Mouse (Mus musculus) myocyte (in vitro differentiated cells): ENCODE measurements at regions not wholly inside any gene's neighbourhood (a gene's known extent, or its start where the extent isn't known, plus 50 kb on each side); places are given as distances from the start of the nearest gene placed in this dataset.

Experiments
- H3K27me3 ChIP-seq: one replicate; pipeline ENCODE4 v1.6.1; 2011; ENCODE audit not compliant: control insufficient read depth, insufficient read depth, insufficient read length
- H3K36me3 ChIP-seq: one replicate; pipeline ENCODE4 v1.6.1; 2011; ENCODE audit not compliant: control insufficient read depth, insufficient read depth
- H3K4me2 ChIP-seq: one replicate; pipeline ENCODE4 v1.6.1; 2011; ENCODE audit warnings: low read depth, control low read depth
- H3K4me3 ChIP-seq: one replicate; pipeline ENCODE4 v1.5.1; 2011; ENCODE audit warnings: mild to moderate bottlenecking, control low read depth, moderate library complexity
- H3K79me2 ChIP-seq: one replicate; pipeline ENCODE4 v1.6.1; 2011; ENCODE audit not compliant: control insufficient read depth, insufficient read depth
- H3ac ChIP-seq: one replicate; pipeline ENCODE4 v1.6.1; 2011; ENCODE audit not compliant: control insufficient read depth, insufficient read length
- CEBPB ChIP-seq: IDR thresholded peaks from 2 replicates; pipeline ENCODE4 v1.6.1; 2011; ENCODE audit warnings: mild to moderate bottlenecking, moderate library complexity; ENCODE audit not compliant: poor library complexity, insufficient read depth, severe bottlenecking
- E2F4 ChIP-seq: IDR thresholded peaks from one replicate; pipeline ENCODE4 v1.6.1; 2011; ENCODE audit warnings: mild to moderate bottlenecking, control low read depth, moderate library complexity; ENCODE audit not compliant: insufficient read depth
- MAX ChIP-seq: IDR thresholded peaks from one replicate; pipeline ENCODE4 v1.6.1; 2011; ENCODE audit warnings: low read depth, mild to moderate bottlenecking, control low read depth
- MYOD1 ChIP-seq, 3 experiments: IDR thresholded peaks; one replicate each; pipeline ENCODE4 v1.6.1; 2011; ENCODE audit warnings: control low read depth in 2 of 3, low read depth in 2 of 3, mild to moderate bottlenecking in 2 of 3, moderate library complexity in 1 of 3; ENCODE audit not compliant: insufficient read length in 2 of 3, control insufficient read depth in 1 of 3
- MYOG ChIP-seq, 3 experiments: IDR thresholded peaks; one replicate each; pipeline ENCODE4 v1.6.1; 2011; ENCODE audit warnings: control low read depth in 2 of 3, low read depth in 2 of 3, mild to moderate bottlenecking in 2 of 3; ENCODE audit not compliant: insufficient read length in 2 of 3, control insufficient read depth in 1 of 3, insufficient read depth in 1 of 3
- POLR2A ChIP-seq: IDR thresholded peaks from one replicate; pipeline ENCODE4 v1.6.1; 2011; ENCODE audit warnings: low read depth, mild to moderate bottlenecking, control low read depth, moderate library complexity; ENCODE audit not compliant: insufficient read length
- POLR2AphosphoS2 ChIP-seq: IDR thresholded peaks from one replicate; pipeline ENCODE4 v1.6.1; 2011; ENCODE audit warnings: low read depth, control low read depth; ENCODE audit not compliant: insufficient read length
- REST ChIP-seq: IDR thresholded peaks from one replicate; pipeline ENCODE4 v1.6.1; 2011; ENCODE audit warnings: mild to moderate bottlenecking, control low read depth, moderate library complexity; ENCODE audit not compliant: insufficient read depth, insufficient read length
- SRF ChIP-seq: IDR thresholded peaks from one replicate; pipeline ENCODE4 v1.6.1; 2011; ENCODE audit warnings: low read depth; ENCODE audit not compliant: control insufficient read depth, insufficient read length
- TCF12 ChIP-seq: IDR thresholded peaks from one replicate; pipeline ENCODE4 v1.6.1; 2011; ENCODE audit warnings: mild to moderate bottlenecking, control low read depth; ENCODE audit not compliant: poor library complexity, insufficient read depth, severe bottlenecking
- TCF3 ChIP-seq: IDR thresholded peaks from one replicate; pipeline ENCODE4 v1.6.1; 2011; ENCODE audit warnings: low read depth, control low read depth; ENCODE audit not compliant: insufficient read length
- USF1 ChIP-seq: IDR thresholded peaks from one replicate; pipeline ENCODE4 v1.6.1; 2011; ENCODE audit warnings: low read depth, mild to moderate bottlenecking, control low read depth, moderate library complexity

DNA sequence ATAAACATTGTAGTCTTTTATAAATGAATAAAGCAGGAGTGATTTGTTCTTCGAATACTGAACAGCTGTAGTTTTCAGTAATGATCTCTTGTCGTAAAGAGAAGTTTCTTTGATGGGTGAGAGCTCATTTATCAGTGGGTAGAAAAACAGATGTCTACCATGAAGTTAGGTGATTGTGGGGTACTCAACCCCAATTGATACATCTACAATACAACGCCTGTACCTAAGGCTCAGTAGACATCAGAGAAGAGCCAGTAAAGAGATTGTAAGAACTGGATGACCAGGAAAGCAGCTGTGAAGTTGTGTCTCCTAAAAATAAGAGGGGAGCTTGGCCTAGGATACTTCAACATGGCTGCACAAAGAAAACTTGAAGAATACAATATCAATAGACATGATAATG is 143.1 kb upstream of the Ednrb start:
- Histone ChIP-seq H3K27me3 (no peaks in the 10 kb centered on the region), H3K36me3 (no peaks in the 10 kb centered on the region), H3ac (no peak overlapping the region), H3K4me3 (no peak overlapping the region), H3K4me2 (no peak overlapping the region), H3K79me2 (no peaks in the 10 kb centered on the region)
- TF ChIP-seq TCF12 (no peak), POLR2A (no peak)

DNA sequence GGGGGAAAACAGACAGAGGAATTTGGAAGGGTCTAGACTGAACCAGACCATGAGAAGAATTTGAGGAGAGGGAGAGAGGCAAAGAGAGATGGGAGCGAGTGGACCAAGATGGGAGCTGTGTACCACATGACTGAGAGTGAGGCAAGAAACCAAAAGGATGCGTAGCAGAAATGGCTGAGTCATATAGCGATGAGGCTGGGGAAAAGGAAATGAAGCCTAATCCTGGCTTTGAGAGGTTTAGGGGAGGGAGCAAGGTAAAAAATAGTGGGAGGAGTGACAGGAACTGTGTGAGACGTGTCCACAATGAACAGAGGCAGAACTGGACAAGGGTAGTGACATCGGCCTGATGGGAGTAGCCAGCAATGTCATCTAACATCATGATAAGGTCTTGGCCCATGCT is 140.1 kb upstream of the Ednrb start:
- Histone ChIP-seq H3K27me3 (no peaks in the 10 kb centered on the region), H3K36me3 (no peaks in the 10 kb centered on the region), H3K79me2 (no peaks in the 10 kb centered on the region), H3ac (no peak overlapping the region), H3K4me3 (no peak overlapping the region), H3K4me2 (no peak overlapping the region)
- no peak for TF ChIP-seq POLR2AphosphoS2
- no peak for TF ChIP-seq MYOD1 (IDR thresholded peaks at IDR 0.05; ENCODE audit: control insufficient read depth in 1 of 3, insufficient read length in 2 of 3, low read depth in 2 of 3)
- no peak for TF ChIP-seq CEBPB
- TF ChIP-seq TCF12: no peak

DNA sequence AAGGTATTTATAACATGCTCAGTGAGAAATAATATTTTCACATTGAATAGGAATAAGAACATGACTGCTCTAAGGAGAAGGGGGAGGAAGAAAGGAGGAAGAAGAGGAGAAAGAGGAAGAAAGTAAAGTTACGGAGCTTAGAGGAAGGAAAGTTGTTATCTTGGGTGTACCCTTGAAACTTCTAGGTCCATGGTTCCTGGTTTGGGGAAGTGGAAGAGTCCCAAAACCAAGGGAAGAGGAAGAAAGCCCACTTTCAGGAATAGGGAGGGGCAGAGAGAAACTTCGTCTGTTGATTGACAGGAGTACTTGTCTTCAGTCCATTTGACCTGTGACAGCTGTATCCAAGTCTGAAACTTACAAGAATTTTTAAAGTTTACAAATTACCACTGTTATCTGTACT is 134.6 kb upstream of the Ednrb start:
- TF ChIP-seq TCF3: no peak
- TF ChIP-seq REST: no peak
- no peak for TF ChIP-seq POLR2A
- no peak for TF ChIP-seq MAX
- no peak for TF ChIP-seq USF1
- no peak for TF ChIP-seq SRF
- no peak for TF ChIP-seq CEBPB
- no peak for TF ChIP-seq E2F4
- no peak for TF ChIP-seq POLR2AphosphoS2
- TF ChIP-seq MYOG (IDR thresholded peaks at IDR 0.05; ENCODE audit: control insufficient read depth in 1 of 3, insufficient read depth in 1 of 3, insufficient read length in 2 of 3, low read depth in 2 of 3): no peak
- TF ChIP-seq TCF12: no peak
- no peak for TF ChIP-seq MYOD1 (IDR thresholded peaks at IDR 0.05; ENCODE audit: control insufficient read depth in 1 of 3, insufficient read length in 2 of 3, low read depth in 2 of 3)

DNA sequence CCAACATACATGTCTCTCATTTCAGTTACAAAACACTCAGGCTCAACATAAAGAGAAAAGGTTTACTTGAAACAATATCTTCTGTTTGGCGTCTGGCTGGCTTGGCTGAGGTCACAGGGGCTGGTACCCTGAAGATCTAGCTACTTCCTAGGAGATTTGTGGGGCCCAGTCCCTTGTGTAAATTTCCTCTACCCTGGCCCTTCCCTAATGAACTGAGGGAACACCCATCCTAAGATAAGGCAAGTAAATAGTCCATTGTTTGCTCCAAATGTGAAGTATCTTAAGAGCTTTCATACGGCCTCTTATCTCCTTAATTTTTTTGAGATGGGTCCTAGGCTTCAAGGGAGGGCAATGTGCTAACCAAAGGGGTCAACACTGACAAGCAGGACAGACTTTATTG is 133.6 kb upstream of the Ednrb start:
- TF ChIP-seq MAX: no peak
- TF ChIP-seq POLR2AphosphoS2: no peak
- TF ChIP-seq MYOD1 (IDR thresholded peaks at IDR 0.05; ENCODE audit: control insufficient read depth in 1 of 3, insufficient read length in 2 of 3, low read depth in 2 of 3): no peak
- TF ChIP-seq USF1: no peak
- TF ChIP-seq REST: no peak
- no peak for TF ChIP-seq MYOG (IDR thresholded peaks at IDR 0.05; ENCODE audit: control insufficient read depth in 1 of 3, insufficient read depth in 1 of 3, insufficient read length in 2 of 3, low read depth in 2 of 3)
- no peak for TF ChIP-seq TCF3
- TF ChIP-seq POLR2A: no peak
- TF ChIP-seq E2F4: no peak
- no peak for TF ChIP-seq SRF
- TF ChIP-seq CEBPB: no peak
- TF ChIP-seq TCF12: no peak
- Histone ChIP-seq H3K4me2 (no peak overlapping the region), H3K4me3 (no peak overlapping the region), H3ac (no peak overlapping the region), H3K79me2 (no peaks in the 10 kb centered on the region), H3K27me3 (no peaks in the 10 kb centered on the region), H3K36me3 (no peaks in the 10 kb centered on the region)

More for the DNA sequence above, 134.6 kb upstream of the Ednrb start:
- Histone ChIP-seq H3K4me3 (no peak overlapping the region), H3ac (no peak overlapping the region), H3K4me2 (no peak overlapping the region), H3K27me3 (no peaks in the 10 kb centered on the region), H3K36me3 (no peaks in the 10 kb centered on the region), H3K79me2 (no peaks in the 10 kb centered on the region)

DNA sequence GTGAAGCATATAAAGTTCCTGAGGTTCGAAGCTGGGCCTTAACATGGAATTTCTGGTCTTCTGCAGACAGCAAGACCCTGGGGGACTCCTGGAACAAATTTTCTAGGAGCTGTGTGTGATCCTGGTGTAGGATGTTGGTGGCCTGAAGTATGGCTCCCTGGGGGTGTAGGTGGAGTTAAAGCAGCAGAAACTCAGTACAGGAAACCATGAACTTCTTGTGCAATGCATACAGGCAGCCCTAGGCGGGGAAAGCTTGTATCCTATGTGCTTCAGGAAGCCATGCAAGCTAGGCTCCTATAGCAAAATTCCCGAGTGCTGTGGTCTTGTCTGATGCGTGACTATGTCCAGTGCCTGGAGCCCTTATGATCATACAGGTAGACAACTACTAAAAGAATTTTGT is 129.8 kb upstream of the Ednrb start:
- no peak overlapping the region for H3ac ChIP-seq

More for the DNA sequence above, 129.8 kb upstream of the Ednrb start:
- TF ChIP-seq E2F4 (no peak), MYOD1 (IDR thresholded peaks at IDR 0.05; ENCODE audit: control insufficient read depth in 1 of 3, insufficient read length in 2 of 3, low read depth in 2 of 3) (no peak), REST (no peak), TCF3 (no peak), MAX (no peak), CEBPB (no peak), POLR2A (no peak), POLR2AphosphoS2 (no peak), SRF (no peak), USF1 (no peak), MYOG (IDR thresholded peaks at IDR 0.05; ENCODE audit: control insufficient read depth in 1 of 3, insufficient read depth in 1 of 3, insufficient read length in 2 of 3, low read depth in 2 of 3) (no peak), TCF12 (no peak)
- no peak overlapping the region for H3K4me2 ChIP-seq
- H3K4me3 ChIP-seq: no peak overlapping the region
- no peaks in the 10 kb centered on the region for H3K27me3 ChIP-seq
- no peaks in the 10 kb centered on the region for H3K79me2 ChIP-seq
- no peaks in the 10 kb centered on the region for H3K36me3 ChIP-seq
